26 mouse cellular contexts compared by ENCODE assay signal in the genomic region with DNA sequence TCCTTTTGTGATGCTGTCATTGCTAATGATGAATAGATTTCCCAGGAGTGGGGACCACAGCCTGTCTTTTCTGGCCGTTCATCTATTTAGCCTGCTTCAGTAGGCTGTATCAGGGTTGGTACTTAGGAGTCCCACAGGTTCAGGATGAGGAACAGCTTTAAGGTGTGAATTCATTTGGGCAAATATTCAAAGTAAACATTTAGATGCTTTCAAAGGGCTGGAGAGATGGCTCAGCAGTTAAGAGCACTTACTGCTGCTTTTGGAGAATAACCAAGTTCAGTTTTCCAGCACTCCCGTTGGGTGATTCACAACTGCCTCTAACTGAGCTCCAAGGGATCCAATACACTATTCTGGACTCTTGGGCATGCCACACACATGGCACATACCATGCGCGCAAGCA. TPM values are rescaled to one million over a fixed set of nuclear protein-coding genes. Genes with fewer than 3 reads are reported as not detected.
A peak's percentile ranks its signal among the peaks of the same experiment; 100 is the strongest.
DNase-seq lines count a peak whose midpoint lies in the region; ATAC-seq and TF ChIP-seq lines count a peak whose summit lies in the region.
"Had no signal": no experiment of that assay in that cellular context is flagged by ENCODE, and none has a peak within 500 bp of the region (broad histone marks: within the 10 kb centered on the region; RNA-seq: fewer than 3 reads in every experiment).

No protein-coding gene starts in this region.

- H3K27me3 ChIP-seq in heart, embryonic 15.5 days, result no peaks in the 10 kb centered on the region
- H3K27me3 ChIP-seq in hindbrain, embryonic 16.5 days (replicated peaks; ENCODE audit: control insufficient read depth, insufficient read depth, low read length), result no peaks in the 10 kb centered on the region
- H3K27me3 ChIP-seq in hindbrain, postnatal 0 days (ENCODE audit: insufficient read depth, low read length), result no peaks in the 10 kb centered on the region
- no peaks in the 10 kb centered on the region for H3K27me3 ChIP-seq in lung, postnatal 0 days (replicated peaks; ENCODE audit: insufficient read depth, low read length)
- H3K27me3 ChIP-seq: CH12.LX; embryonic facial prominence, embryonic 15.5 days; forebrain, embryonic 12.5 days; midbrain, embryonic 13.5 days; neural tube, embryonic 15.5 days had no signal

- H3K4me1 ChIP-seq in heart, embryonic 15.5 days (replicated peaks), result peaks cover 39% of the 10 kb centered on the region
- H3K4me1 ChIP-seq in hindbrain, embryonic 16.5 days (ENCODE audit: control insufficient read depth, insufficient read depth, low read depth, low read length), result no peaks in the 10 kb centered on the region
- peaks cover 3% of the 10 kb centered on the region; the same call in 1 of the 2 replicates for H3K4me1 ChIP-seq in hindbrain, postnatal 0 days (ENCODE audit: insufficient read depth, low read length)
- 0 out of 2 replicates have a peak, but pooled peaks cover 7% of the 10 kb centered on the region for H3K4me1 ChIP-seq in lung, postnatal 0 days (ENCODE audit: insufficient read depth, low read depth, low read length)
- H3K4me1 ChIP-seq: embryonic facial prominence, embryonic 10.5 days had no signal

- H3K36me3 ChIP-seq in heart, embryonic 15.5 days, result no peaks in the 10 kb centered on the region
- H3K36me3 ChIP-seq in hindbrain, embryonic 16.5 days (ENCODE audit: control insufficient read depth, insufficient read depth, low read length), result no peaks in the 10 kb centered on the region
- H3K36me3 ChIP-seq in hindbrain, postnatal 0 days (ENCODE audit: insufficient read depth, low read length), result no peaks in the 10 kb centered on the region
- no peaks in the 10 kb centered on the region for H3K36me3 ChIP-seq in lung, postnatal 0 days (ENCODE audit: insufficient read depth, low read length)
- H3K36me3 ChIP-seq: embryonic facial prominence, embryonic 10.5 days; embryonic facial prominence, embryonic 15.5 days; forebrain, embryonic 12.5 days; midbrain, embryonic 13.5 days; neural tube, embryonic 15.5 days had no signal

- TF ChIP-seq CTCF in hindbrain, postnatal 0 days (IDR thresholded peaks at IDR 0.05; ENCODE audit: low read depth), result no peak
- no peak for TF ChIP-seq CTCF in lung, postnatal 0 days (IDR thresholded peaks at IDR 0.05)

- no peak for ATAC-seq in heart, embryonic 15.5 days (replicated peaks; ENCODE audit: insufficient number of reproducible peaks, insufficient read depth, low FRiP score, low read depth)
- 0 out of 2 replicates have a peak, but pooled peaks have one; percentile 38 for ATAC-seq in hindbrain, embryonic 16.5 days
- ATAC-seq in hindbrain, postnatal 0 days, result no peak
- peak; percentile 37 for ATAC-seq in lung, postnatal 0 days
- no peak for ATAC-seq in CD4-positive, CD25-positive, alpha-beta regulatory T cell, adult 4 months
- ATAC-seq: forebrain, postnatal 0 days; intestine, embryonic 16.5 days had no signal

- H3K9ac ChIP-seq in heart, embryonic 15.5 days, result no peak overlapping the region
- no peak overlapping the region for H3K9ac ChIP-seq in hindbrain, embryonic 16.5 days (ENCODE audit: low read depth, low read length)
- H3K9ac ChIP-seq in hindbrain, postnatal 0 days (replicated peaks; ENCODE audit: low read length), result no peak overlapping the region
- H3K9ac ChIP-seq in lung, postnatal 0 days (replicated peaks; ENCODE audit: low read depth), result no peak overlapping the region
- H3K9ac ChIP-seq: embryonic facial prominence, embryonic 15.5 days; forebrain, embryonic 12.5 days; forebrain, postnatal 0 days; liver, embryonic 14.5 days; midbrain, embryonic 13.5 days; neural tube, embryonic 15.5 days had no signal

- no peak overlapping the region for H3K4me2 ChIP-seq in heart, embryonic 15.5 days
- H3K4me2 ChIP-seq in hindbrain, embryonic 16.5 days (ENCODE audit: low read length), result no peak overlapping the region
- H3K4me2 ChIP-seq in hindbrain, postnatal 0 days (ENCODE audit: low read depth, low read length), result no peak overlapping the region
- no peak overlapping the region for H3K4me2 ChIP-seq in lung, postnatal 0 days (replicated peaks; ENCODE audit: low read depth, low read length)
- H3K4me2 ChIP-seq: embryonic facial prominence, embryonic 15.5 days; forebrain, embryonic 12.5 days; midbrain, embryonic 13.5 days; neural tube, embryonic 15.5 days had no signal

- no peak for TF ChIP-seq EP300 in lung, postnatal 0 days (IDR thresholded peaks at IDR 0.05)

- 62% methylated on average over 4 of the region's 4 CpGs for WGBS in heart, embryonic 15.5 days
- WGBS in hindbrain, embryonic 16.5 days, result 61% methylated on average over 4 of the region's 4 CpGs
- 55% methylated on average over 4 of the region's 4 CpGs for whole genome bisulfite sequencing in hindbrain, postnatal 0 days
- WGBS in lung, postnatal 0 days, result 59% methylated on average over 4 of the region's 4 CpGs

- H3K9me3 ChIP-seq in heart, embryonic 15.5 days (replicated peaks), result no peaks in the 10 kb centered on the region
- no peaks in the 10 kb centered on the region for H3K9me3 ChIP-seq in hindbrain, embryonic 16.5 days (ENCODE audit: control insufficient read depth, low read length)
- H3K9me3 ChIP-seq in hindbrain, postnatal 0 days (ENCODE audit: low read length), result no peaks in the 10 kb centered on the region
- H3K9me3 ChIP-seq in lung, postnatal 0 days (ENCODE audit: low read length), result no peaks in the 10 kb centered on the region
- H3K9me3 ChIP-seq: embryonic facial prominence, embryonic 10.5 days; embryonic facial prominence, embryonic 15.5 days; forebrain, embryonic 12.5 days; midbrain, embryonic 13.5 days; neural tube, embryonic 15.5 days had no signal

- no peak for DNase-seq in heart, adult 18-20 months
- no peak for DNase-seq in hindbrain, postnatal 0 days (ENCODE audit: low spot score)
- DNase-seq in lung, postnatal 0 days (ENCODE audit: low spot score), result peak; percentile 53
- DNase-seq in lung, postnatal 10 days, result no peak
- DNase-seq in lung, postnatal 36 days, result peak; percentile 42
- DNase-seq: B cell, adult 2 months; cerebellum, adult 8-10 months; forebrain, postnatal 0 days; gastrocnemius, postnatal 10 days; layer of hippocampus, postnatal 36 days; retina, postnatal 1 day; right cerebral cortex, postnatal 14 days; thymus, postnatal 14 days had no signal

- peak overlapping the region; percentile 75 for H3K27ac ChIP-seq in heart, embryonic 15.5 days
- H3K27ac ChIP-seq in hindbrain, embryonic 16.5 days (ENCODE audit: low read depth, low read length), result no peak overlapping the region
- H3K27ac ChIP-seq in hindbrain, postnatal 0 days, result no peak overlapping the region
- H3K27ac ChIP-seq in lung, postnatal 0 days (ENCODE audit: low read length), result no peak overlapping the region
- H3K27ac ChIP-seq: embryonic facial prominence, embryonic 10.5 days; embryonic facial prominence, embryonic 15.5 days; forebrain, embryonic 12.5 days; kidney, postnatal 0 days; liver, embryonic 14.5 days; macrophage; midbrain, embryonic 13.5 days; neural tube, embryonic 15.5 days had no signal

- H3K4me3 ChIP-seq in heart, embryonic 15.5 days, result no peak overlapping the region
- H3K4me3 ChIP-seq in hindbrain, embryonic 16.5 days (ENCODE audit: low read length), result no peak overlapping the region
- no peak overlapping the region for H3K4me3 ChIP-seq in hindbrain, postnatal 0 days (ENCODE audit: low read length)
- H3K4me3 ChIP-seq in lung, postnatal 0 days (ENCODE audit: low read depth, low read length), result no peak overlapping the region
- H3K4me3 ChIP-seq: embryonic facial prominence, embryonic 10.5 days; embryonic facial prominence, embryonic 15.5 days; forebrain, embryonic 12.5 days; midbrain, embryonic 13.5 days; neural tube, embryonic 15.5 days had no signal

RNA-seq across cellular contexts. Expression of a gene that starts 38.4 kb away (rescaled TPM):
- 6.3 and 6.4 TPM in 2 replicates for polyA plus RNA-seq in heart, embryonic 15.5 days (2015; fragmentation: Nextera tagmentation; extraction: Ambion mirVana)
- total RNA-seq in heart, adult 18-20 months (2021), result 10 to 100 TPM; 41.0 to 43.2 TPM
- polyA plus RNA-seq in hindbrain, embryonic 16.5 days (2015; fragmentation: Nextera tagmentation; extraction: Ambion mirVana), result 10.5 and 12.1 TPM in 2 replicates
- 66.9 and 73.6 TPM in 2 replicates for total RNA-seq in hindbrain, postnatal 0 days (2014; rRNA removed)
- polyA plus RNA-seq in hindbrain, postnatal 0 days (2015; fragmentation: Nextera tagmentation; extraction: Ambion mirVana), result 8.4 and 9.2 TPM in 2 replicates
- 3.5 and 4.3 TPM in 2 replicates for polyA plus RNA-seq in lung, postnatal 0 days (2015; fragmentation: Nextera tagmentation; extraction: Ambion mirVana)
- polyA plus RNA-seq in CD4-positive, CD25-positive, alpha-beta regulatory T cell, adult 4 months (2017; shearing (Covaris generic)), result 1 to 10 TPM in 1 of 2 experiments, under 1 TPM in 1; 0.47 to 1.1 TPM

Comparison
In these comparisons a context has a peak if more than half of its experiments do, and no peak if none do; other contexts are left out.
1. ATAC-seq: peak in hindbrain, embryonic 16.5 days (single experiment) and lung, postnatal 0 days (single experiment); none in heart, embryonic 15.5 days (single experiment), hindbrain, postnatal 0 days (single experiment) and CD4-positive, CD25-positive, alpha-beta regulatory T cell, adult 4 months (single experiment).
2. DNase-seq: peak in lung, postnatal 0 days (single experiment) and lung, postnatal 36 days (single experiment); none in heart, adult 18-20 months (0 of 2), hindbrain, postnatal 0 days (single experiment) and lung, postnatal 10 days (single experiment).